Mouse (Mus musculus) lung, postnatal 0 days (tissue): ENCODE results near the gene Clcn2.

Experiments used
- CTCF ChIP-seq: IDR thresholded peaks from 2 replicates; pipeline ENCODE4 v1.5.1; 2016; ENCODE audit warnings: antibody characterized with exemption, mild to moderate bottlenecking
- EP300 ChIP-seq: IDR thresholded peaks from 2 replicates; pipeline ENCODE4 v1.6.1; 2016; ENCODE audit warnings: antibody characterized with exemption, mild to moderate bottlenecking, control low read depth

- no peak for TF ChIP-seq CTCF
- TF ChIP-seq EP300: no peak
Measured at GRCm38 (mm10) chr16:20732251-20732924, 14.8 kb upstream of the Clcn2 start.
